Mouse (Mus musculus): ENCODE data around the gene Ifnlr1.

The Ifnlr1 gene

GRCm38 (mm10) chr4:135745613-135746012, 59.5 kb downstream of the Ifnlr1 start:
- DNase-seq: no peak

DNA sequence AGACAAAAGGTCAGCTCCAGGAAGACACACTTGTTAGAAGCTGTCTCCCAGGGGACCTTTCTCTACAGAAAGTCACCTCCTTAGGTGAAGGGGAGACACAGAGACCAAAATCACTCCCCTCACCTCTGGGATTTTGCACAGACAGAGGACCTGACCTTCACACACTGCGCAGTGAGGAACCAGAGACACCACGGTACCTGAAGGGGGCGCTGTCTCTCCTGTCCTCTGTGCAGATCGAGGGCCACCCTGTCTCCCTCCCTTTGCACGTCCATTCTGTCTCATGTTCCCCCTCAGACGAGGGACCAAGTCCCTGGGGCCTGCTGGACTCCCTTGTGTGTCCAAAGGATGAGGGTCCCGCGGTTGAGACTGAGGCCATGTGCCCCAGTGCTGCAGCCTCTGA, 64.8 kb downstream of the Ifnlr1 start:
- no peak for DNase-seq

- DNase-seq: no peak
Measured at GRCm38 (mm10) chr4:135752106-135752778, 66.2 kb downstream of the Ifnlr1 start.

GRCm38 (mm10) chr4:135752779-135753164, 66.7 kb downstream of the Ifnlr1 start:
- no peak for DNase-seq
